Mouse (Mus musculus) left cerebral cortex, adult 8-10 months (tissue): ENCODE results near the gene Ankrd13b. TPM values are rescaled to one million over a fixed set of nuclear protein-coding genes. Genes with fewer than 3 reads are reported as not detected.

Source experiments
- DNase-seq, 2 experiments: peaks; one replicate each; pipeline ENCODE4 v3.0.0; 2022; ENCODE audit warnings: low spot score in 2 of 2
- total RNA-seq, 4 experiments: library from RNA; stranded (reverse); gene quantifications; 2 replicates each; pipeline ENCODE4 v1.2.4; 2022

Ankrd13b gene
- total RNA-seq, 4 experiments from 2014 or later: 75.8 to 83.0 (median 79.6) TPM

GRCm38 (mm10) chr11:77508068-77509021 lies 18.9 kb upstream of the Ankrd13b start:
- DNase-seq: peak in 1 of 2 experiments; percentile 80

- DNase-seq: no peak
Observed at GRCm38 (mm10) chr11:77507426-77507825, 17.9 kb upstream of the Ankrd13b start.

- no peak for DNase-seq
Observed at GRCm38 (mm10) chr11:77506941-77507340, 17.5 kb upstream of the Ankrd13b start.

- no peak for DNase-seq
Observed at GRCm38 (mm10) chr11:77506273-77506672, 16.8 kb upstream of the Ankrd13b start.

GRCm38 (mm10) chr11:77505291-77505980 lies 16.0 kb upstream of the Ankrd13b start:
- peak in 1 of 2 experiments; percentile 28 for DNase-seq

GRCm38 (mm10) chr11:77504377-77504776 lies 14.9 kb upstream of the Ankrd13b start:
- DNase-seq: peak in 1 of 2 experiments; percentile 15

GRCm38 (mm10) chr11:77503511-77503910 lies 14.0 kb upstream of the Ankrd13b start:
- peak in 1 of 2 experiments; percentile 32 for DNase-seq

- no peak for DNase-seq
Observed at GRCm38 (mm10) chr11:77502481-77502880, 13.0 kb upstream of the Ankrd13b start.

GRCm38 (mm10) chr11:77501971-77502370 lies 12.5 kb upstream of the Ankrd13b start:
- no peak for DNase-seq

- DNase-seq: peak in 1 of 2 experiments; percentile 74
Observed at GRCm38 (mm10) chr11:77501392-77501791, 11.9 kb upstream of the Ankrd13b start.

- DNase-seq: peak in 1 of 2 experiments; percentile 81
Observed at GRCm38 (mm10) chr11:77500361-77501325, 11.2 kb upstream of the Ankrd13b start.

GRCm38 (mm10) chr11:77499354-77499753 lies 9.9 kb upstream of the Ankrd13b start:
- no peak for DNase-seq

GRCm38 (mm10) chr11:77498261-77499139 lies 9.0 kb upstream of the Ankrd13b start:
- DNase-seq: no peak

GRCm38 (mm10) chr11:77497851-77498250 lies 8.4 kb upstream of the Ankrd13b start:
- no peak for DNase-seq

- no peak for DNase-seq
Observed at GRCm38 (mm10) chr11:77497341-77497756, 7.9 kb upstream of the Ankrd13b start.

GRCm38 (mm10) chr11:77495507-77495906 lies 6.0 kb upstream of the Ankrd13b start:
- DNase-seq: no peak

- no peak for DNase-seq
Observed at GRCm38 (mm10) chr11:77494782-77495181, 5.3 kb upstream of the Ankrd13b start.

GRCm38 (mm10) chr11:77494344-77494676 lies 4.8 kb upstream of the Ankrd13b start:
- no peak for DNase-seq

GRCm38 (mm10) chr11:77493512-77494343 lies 4.2 kb upstream of the Ankrd13b start, which contains the start of gene Git1:
Gene Git1 (plus strand): TSS chr11:77493562.
- DNase-seq: peak in 1 of 2 experiments; percentile 81
